Mouse (Mus musculus) stomach, embryonic 16.5 days (tissue): ENCODE measurements around the gene Pcsk4. TPM values are rescaled to one million over a fixed set of nuclear protein-coding genes. Genes with fewer than 3 reads are reported as not detected.

ENCODE experiments used
- ATAC-seq: fragments of 200-750 bp; cut with Nextera tagmentation; 2 replicates; pipeline ENCODE4 v1.8.0; 2017; ENCODE audit warnings: moderate number of reproducible peaks, moderate TSS enrichment; ENCODE audit not compliant: insufficient read depth, low FRiP score
- H3K27ac ChIP-seq: fragments of 300-500 bp; sonication (generic); 2 replicates; pipeline ENCODE4 v1.5.1; 2014; ENCODE audit warnings: low read length
- H3K27me3 ChIP-seq: fragments of 300-500 bp; sonication (generic); 2 replicates; pipeline ENCODE4 v1.6.1; 2014; ENCODE audit warnings: low read length, control low read depth, mixed read lengths; ENCODE audit not compliant: control insufficient read depth, insufficient read depth
- H3K36me3 ChIP-seq: fragments of 300-500 bp; sonication (generic); 2 replicates; pipeline ENCODE4 v1.6.1; 2014; ENCODE audit warnings: low read length; ENCODE audit not compliant: control insufficient read depth, insufficient read depth
- H3K4me1 ChIP-seq: fragments of 300-500 bp; sonication (generic); 2 replicates; pipeline ENCODE4 v1.6.1; 2014; ENCODE audit warnings: low read length, control low read depth, mixed read lengths; ENCODE audit not compliant: control insufficient read depth, insufficient read depth
- H3K4me2 ChIP-seq: fragments of 300-500 bp; sonication (generic); 2 replicates; pipeline ENCODE4 v1.6.1; 2014; ENCODE audit warnings: low read depth, low read length, mixed read lengths
- H3K4me3 ChIP-seq: fragments of 300-500 bp; sonication (generic); replicated peaks from 2 replicates; pipeline ENCODE4 v1.5.1; 2014; ENCODE audit warnings: mild to moderate bottlenecking, low read length
- H3K9ac ChIP-seq: fragments of 300-500 bp; sonication (generic); 2 replicates; pipeline ENCODE4 v1.6.1; 2014; ENCODE audit warnings: low read length
- H3K9me3 ChIP-seq: fragments of 300-500 bp; sonication (generic); replicated peaks from 2 replicates; pipeline ENCODE4 v1.6.1; 2016; ENCODE audit warnings: low read length, control low read depth; ENCODE audit not compliant: control insufficient read depth
- WGBS: fragments of 180-500 bp; shearing (Covaris S2); extraction: QIAGEN DNeasy Blood & Tissue Kit; methylation state at CpG from one replicate; pipeline ENCODE4 v1.1.7; 2014; 5-methylcytosine and 5-hydroxymethylcytosine counted together
- polyA plus RNA-seq: library from polyadenylated mRNA; unstranded; fragments of >200 nt; fragmentation: Nextera tagmentation; extraction: Ambion mirVana; gene quantifications from 2 replicates; pipeline ENCODE4 v1.2.1, GENCODE M21; 2015

The Pcsk4 gene
- polyA plus RNA-seq, 1 experiment from 2014 or later, result 3.7 TPM

- Histone ChIP-seq H3K4me2 (peak overlapping the region; percentile 97), H3K4me3 (peak overlapping the region; percentile 60), H3K36me3 (no peaks in the 10 kb centered on the region), H3K27ac (peak overlapping the region; percentile 76), H3K9me3 (no peaks in the 10 kb centered on the region), H3K27me3 (no peaks in the 10 kb centered on the region), H3K9ac (no peak overlapping the region), H3K4me1 (peaks cover 27% of the 10 kb centered on the region)
- no peak for ATAC-seq
- 54% methylated on average over 10 of the region's 10 CpGs for WGBS
Observed at GRCm38 (mm10) chr10:80331636-80332524, 2.6 kb upstream of the Pcsk4 start.

DNA sequence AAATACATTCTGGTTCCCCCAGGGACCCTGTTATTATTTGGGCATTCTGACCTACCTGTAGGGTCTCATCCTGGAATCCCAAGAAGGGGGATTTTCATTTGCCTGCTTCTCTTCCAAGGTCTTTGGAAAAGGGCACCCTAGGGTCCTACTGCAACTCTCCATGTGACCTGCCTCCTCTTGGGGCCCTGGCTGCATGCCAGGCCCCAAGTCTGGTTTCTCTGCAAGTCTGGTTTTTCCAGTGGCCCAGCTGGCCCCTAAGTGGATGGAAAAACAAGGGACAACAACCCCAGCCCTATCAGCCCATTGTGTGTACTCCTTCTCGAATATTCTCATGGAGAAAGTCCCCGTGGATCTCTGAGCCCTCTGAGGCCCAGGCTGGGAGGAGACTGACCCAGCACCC, 1.6 kb upstream of the Pcsk4 start:
- H3K4me1 ChIP-seq, result peaks cover 27% of the 10 kb centered on the region
- no peaks in the 10 kb centered on the region for H3K9me3 ChIP-seq
- no peak for ATAC-seq
- peak overlapping the region; percentile 76 for H3K27ac ChIP-seq
- peak overlapping the region; percentile 74 for H3K9ac ChIP-seq
- 48% methylated on average over 2 of the region's 2 CpGs for WGBS
- peak overlapping the region; percentile 60 for H3K4me3 ChIP-seq
- H3K27me3 ChIP-seq, result no peaks in the 10 kb centered on the region
- H3K4me2 ChIP-seq, result peak overlapping the region; percentile 97
- no peaks in the 10 kb centered on the region for H3K36me3 ChIP-seq

GRCm38 (mm10) chr10:80330084-80330483, 786 bp upstream of the Pcsk4 start:
- Histone ChIP-seq H3K27me3 (no peaks in the 10 kb centered on the region), H3K36me3 (no peaks in the 10 kb centered on the region), H3K4me2 (peak overlapping the region; percentile 97), H3K9me3 (no peaks in the 10 kb centered on the region), H3K4me1 (peaks cover 27% of the 10 kb centered on the region), H3K4me3 (peak overlapping the region; percentile 60), H3K9ac (peak overlapping the region; percentile 74), H3K27ac (peak overlapping the region; percentile 76)
- no peak for ATAC-seq
- WGBS, result under 1% methylated on average over 41 of the region's 41 CpGs

- no peak for ATAC-seq
- H3K9me3 ChIP-seq, result no peaks in the 10 kb centered on the region
Observed at GRCm38 (mm10) chr10:80325045-80325444, 4.3 kb downstream of the Pcsk4 start.

GRCm38 (mm10) chr10:80324120-80325037, 4.9 kb downstream of the Pcsk4 start:
- no peaks in the 10 kb centered on the region for H3K36me3 ChIP-seq
- 0 out of 2 replicates have a peak overlapping the region, but pooled peaks have one; percentile 75 for H3K9ac ChIP-seq
- no peaks in the 10 kb centered on the region for H3K9me3 ChIP-seq
- H3K4me3 ChIP-seq, result peak overlapping the region; percentile 66
- no peak for ATAC-seq
- WGBS, result 78% methylated on average over 17 of the region's 17 CpGs
- no peak overlapping the region for H3K27ac ChIP-seq
- H3K4me1 ChIP-seq, result peaks cover 14% of the 10 kb centered on the region; the same call in 1 of the 2 replicates
- peak overlapping the region; percentile 96 for H3K4me2 ChIP-seq
- H3K27me3 ChIP-seq, result no peaks in the 10 kb centered on the region; the same call in 1 of the 2 replicates

More at GRCm38 (mm10) chr10:80325045-80325444, 4.3 kb downstream of the Pcsk4 start:
- no peak overlapping the region for H3K4me3 ChIP-seq
- no peak overlapping the region for H3K9ac ChIP-seq
- H3K4me2 ChIP-seq, result no peak overlapping the region
- no peak overlapping the region for H3K27ac ChIP-seq
- H3K27me3 ChIP-seq, result no peaks in the 10 kb centered on the region; the same call in 1 of the 2 replicates
- WGBS, result 69% methylated on average over 21 of the region's 21 CpGs
- peaks cover 15% of the 10 kb centered on the region; the same call in 1 of the 2 replicates for H3K4me1 ChIP-seq
- no peaks in the 10 kb centered on the region for H3K36me3 ChIP-seq

GRCm38 (mm10) chr10:80323261-80324119, 5.8 kb downstream of the Pcsk4 start:
- H3K9me3 ChIP-seq, result no peaks in the 10 kb centered on the region
- H3K36me3 ChIP-seq, result no peaks in the 10 kb centered on the region
- ATAC-seq, result peak; percentile 63
- H3K4me1 ChIP-seq, result peaks cover 13% of the 10 kb centered on the region; the same call in 1 of the 2 replicates
- H3K27ac ChIP-seq, result peak overlapping the region; percentile 37
- H3K4me2 ChIP-seq, result peak overlapping the region; percentile 96
- H3K4me3 ChIP-seq, result peak overlapping the region; percentile 66
- H3K9ac ChIP-seq, result peak overlapping the region; percentile 75
- no peaks in the 10 kb centered on the region; the same call in 1 of the 2 replicates for H3K27me3 ChIP-seq
- 1% methylated on average over 45 of the region's 46 CpGs for WGBS

DNA sequence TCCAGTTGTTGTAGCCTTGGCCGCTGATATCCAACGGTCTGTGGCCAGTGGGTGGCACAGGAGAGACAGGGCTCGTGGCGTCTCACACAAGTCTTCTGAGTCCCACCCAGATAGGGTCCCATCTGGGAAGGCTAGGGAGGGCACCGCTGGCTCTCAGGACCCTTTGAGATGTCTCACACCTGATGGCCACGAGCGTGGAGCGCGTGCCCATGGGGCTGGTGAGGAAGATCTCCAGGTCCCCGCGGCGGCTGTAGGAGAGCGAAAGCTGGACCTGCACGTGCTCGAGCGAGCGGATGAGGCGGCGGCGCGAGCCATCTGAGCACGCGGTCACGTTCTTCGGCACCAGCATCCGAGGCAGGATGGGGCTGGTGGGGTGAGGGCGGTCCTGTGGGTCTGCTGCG, 6.5 kb downstream of the Pcsk4 start:
- Histone ChIP-seq H3K9ac (peak overlapping the region; percentile 75), H3K27ac (no peak overlapping the region), H3K27me3 (no peaks in the 10 kb centered on the region; the same call in 1 of the 2 replicates), H3K36me3 (peaks cover 2% of the 10 kb centered on the region; the same call in 1 of the 2 replicates), H3K9me3 (no peaks in the 10 kb centered on the region), H3K4me2 (peak overlapping the region; percentile 96), H3K4me1 (peaks cover 13% of the 10 kb centered on the region; the same call in 1 of the 2 replicates), H3K4me3 (peak overlapping the region; percentile 66)
- 4% methylated on average over 28 of the region's 28 CpGs for WGBS
- ATAC-seq, result peak; percentile 11; the same call in 1 of the 2 replicates
